Mouse (Mus musculus) lung, postnatal 0 days (tissue): ENCODE results near the gene Mkrn1.

Experiments
- CTCF ChIP-seq: IDR thresholded peaks from 2 replicates; pipeline ENCODE4 v1.5.1; 2016; ENCODE audit warnings: antibody characterized with exemption, mild to moderate bottlenecking
- EP300 ChIP-seq: IDR thresholded peaks from 2 replicates; pipeline ENCODE4 v1.6.1; 2016; ENCODE audit warnings: antibody characterized with exemption, mild to moderate bottlenecking, control low read depth

DNA sequence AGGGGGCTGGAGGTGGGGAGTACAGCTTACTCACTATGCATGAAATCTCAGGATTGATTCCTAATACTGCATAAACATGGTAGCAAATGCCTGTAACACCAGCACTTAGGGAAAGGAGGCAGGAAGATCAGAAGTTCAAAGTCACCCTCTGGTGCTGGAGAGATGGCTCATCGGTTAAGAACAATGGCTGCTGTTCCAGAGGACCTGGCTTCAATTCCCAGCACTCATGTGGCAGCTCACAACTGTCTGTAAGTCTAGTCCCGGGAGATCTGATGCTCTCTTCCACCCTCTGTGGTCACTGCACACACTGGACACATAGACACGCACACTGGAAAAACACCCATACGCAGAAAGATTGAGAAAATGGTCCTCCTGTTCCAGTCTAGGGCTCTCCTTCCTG, 12.9 kb upstream of the Mkrn1 start:
- TF ChIP-seq CTCF (no peak), EP300 (no peak)
